In genomic region chr9:32027962-32028361, GRCm38 (mm10) we compare ENCODE assay signal across 9 mouse cellular contexts.
A peak's percentile ranks its signal among the peaks of the same experiment; 100 is the strongest.
DNase-seq lines count a peak whose midpoint lies in the region; ATAC-seq and TF ChIP-seq lines count a peak whose summit lies in the region.
"Had no signal": no experiment of that assay in that cellular context is flagged by ENCODE, and none has a peak within 500 bp of the region (broad histone marks: within the 10 kb centered on the region; RNA-seq: fewer than 3 reads in every experiment).

No protein-coding gene starts in this region.

- H3K27ac ChIP-seq in liver, adult 2 months (replicated peaks; ENCODE audit: insufficient read depth, low read depth, low read length) = 0 out of 2 replicates have a peak overlapping the region, but pooled peaks have one; percentile 15
- H3K27ac ChIP-seq in liver, embryonic 12.5 days = no peak overlapping the region
- H3K27ac ChIP-seq in stomach, postnatal 0 days (replicated peaks) = 0 out of 2 replicates have a peak overlapping the region, but pooled peaks have one; percentile 45
- H3K27ac ChIP-seq: midbrain, embryonic 13.5 days had no signal

- 56% methylated on average over 8 of the region's 8 CpGs for WGBS in liver, adult 2 months
- WGBS in liver, embryonic 12.5 days (ENCODE audit: insufficient replicate concordance) = 30% methylated on average over 8 of the region's 8 CpGs
- 11% methylated on average over 8 of the region's 8 CpGs for WGBS in stomach, postnatal 0 days

- peaks cover 5% of the 10 kb centered on the region; the same call in 1 of the 2 replicates for H3K79me2 ChIP-seq in liver, adult 2 months (ENCODE audit: control insufficient read depth, insufficient read depth, low read length)

- H3K9ac ChIP-seq in liver, adult 2 months (ENCODE audit: low read depth, low read length) = no peak overlapping the region
- H3K9ac ChIP-seq in liver, embryonic 12.5 days = no peak overlapping the region
- 0 out of 2 replicates have a peak overlapping the region, but pooled peaks have one; percentile 27 for H3K9ac ChIP-seq in stomach, postnatal 0 days (ENCODE audit: low read length)
- H3K9ac ChIP-seq: midbrain, embryonic 13.5 days had no signal

- TF ChIP-seq CTCF in liver, adult 2 months (IDR thresholded peaks at IDR 0.05; ENCODE audit: low read depth, low read length) = no peak
- no peak for TF ChIP-seq CTCF in stomach, postnatal 0 days (IDR thresholded peaks at IDR 0.05; ENCODE audit: low read depth)

- DNase-seq in adrenal gland, adult (ENCODE audit: inconsistent age in 2 of 2, low spot score in 1 of 2) = peak; percentile 60 to 88
- no peak for DNase-seq in adrenal gland, adult 18-20 months (ENCODE audit: low spot score in 2 of 2)
- no peak for DNase-seq in liver, adult 2 months (ENCODE audit: extremely low read depth, low read depth, low spot score)
- DNase-seq in kidney, postnatal 36 days = peak; percentile 49 to 57
- peak; percentile 78 for DNase-seq in stomach, postnatal 0 days (ENCODE audit: low spot score)
- no peak for DNase-seq in gastrocnemius, postnatal 14 days

- H3K36me3 ChIP-seq in liver, adult 2 months (ENCODE audit: control insufficient read depth, insufficient read depth, low read length) = no peaks in the 10 kb centered on the region
- no peaks in the 10 kb centered on the region for H3K36me3 ChIP-seq in liver, embryonic 12.5 days
- no peaks in the 10 kb centered on the region for H3K36me3 ChIP-seq in stomach, postnatal 0 days (ENCODE audit: control insufficient read depth, insufficient read depth, low read length)
- H3K36me3 ChIP-seq: midbrain, embryonic 13.5 days had no signal

- ATAC-seq in liver, embryonic 12.5 days = no peak
- ATAC-seq in stomach, postnatal 0 days (ENCODE audit: low FRiP score, low TSS enrichment) = peak; percentile 76
- no peak for ATAC-seq in erythroblast, adult 5-6 weeks (replicated peaks; ENCODE audit: low FRiP score, poor library complexity, severe bottlenecking)
- ATAC-seq: midbrain, embryonic 13.5 days had no signal

- no peak for TF ChIP-seq POLR2A in liver, adult 2 months (IDR thresholded peaks at IDR 0.05; ENCODE audit: extremely low read depth, insufficient read depth, low read length)

- no peaks in the 10 kb centered on the region for H3K27me3 ChIP-seq in liver, adult 2 months (ENCODE audit: control insufficient read depth, insufficient read depth, low read length)
- peaks cover 35% of the 10 kb centered on the region for H3K27me3 ChIP-seq in liver, embryonic 12.5 days (replicated peaks)
- H3K27me3 ChIP-seq in stomach, postnatal 0 days (ENCODE audit: control insufficient read depth, insufficient read depth, low read length) = no peaks in the 10 kb centered on the region
- H3K27me3 ChIP-seq: midbrain, embryonic 13.5 days had no signal

- no peak overlapping the region for H3K4me2 ChIP-seq in liver, embryonic 12.5 days
- peak overlapping the region; percentile 35 for H3K4me2 ChIP-seq in stomach, postnatal 0 days (replicated peaks; ENCODE audit: low read depth)
- H3K4me2 ChIP-seq: midbrain, embryonic 13.5 days had no signal

- no peaks in the 10 kb centered on the region for H3K9me3 ChIP-seq in liver, embryonic 12.5 days (replicated peaks)
- no peaks in the 10 kb centered on the region for H3K9me3 ChIP-seq in stomach, postnatal 0 days (ENCODE audit: control insufficient read depth, low read length)
- H3K9me3 ChIP-seq: midbrain, embryonic 13.5 days had no signal

- no peak overlapping the region for H3K4me3 ChIP-seq in liver, adult 2 months (ENCODE audit: insufficient read depth, low read depth, low read length)
- H3K4me3 ChIP-seq in liver, embryonic 12.5 days = no peak overlapping the region
- no peak overlapping the region for H3K4me3 ChIP-seq in stomach, postnatal 0 days (ENCODE audit: low read depth, low read length)
- H3K4me3 ChIP-seq: midbrain, embryonic 13.5 days had no signal

- peaks cover 3% of the 10 kb centered on the region for H3K4me1 ChIP-seq in liver, adult 2 months (ENCODE audit: control insufficient read depth, insufficient read depth, low read length)
- 0 out of 2 replicates have a peak, but pooled peaks cover 6% of the 10 kb centered on the region for H3K4me1 ChIP-seq in liver, embryonic 12.5 days
- H3K4me1 ChIP-seq in stomach, postnatal 0 days (replicated peaks; ENCODE audit: control insufficient read depth, insufficient read depth) = 0 out of 2 replicates have a peak, but pooled peaks cover 2% of the 10 kb centered on the region

- intact Hi-C loops in gastrocnemius, postnatal 14 days (cut with DNase I; ENCODE audit: low total_unique reads) = no loop called here

- TF ChIP-seq EP300 in stomach, postnatal 0 days (optimal IDR thresholded peaks at IDR 0.05) = no peak

Comparison
In these comparisons a context has a peak if more than half of its experiments do, and no peak if none do; other contexts are left out.
1. DNase-seq: peak in adrenal gland, adult (2 of 2), kidney, postnatal 36 days (2 of 2) and stomach, postnatal 0 days (single experiment); none in adrenal gland, adult 18-20 months (0 of 2), liver, adult 2 months (single experiment) and gastrocnemius, postnatal 14 days (single experiment).